Mouse (Mus musculus): Measurements from ENCODE around the gene Ttc7b. TPM values are rescaled to one million over a fixed set of nuclear protein-coding genes. Genes with fewer than 3 reads are reported as not detected.

Ttc7b gene
- polyA plus RNA-seq, 1 experiment from 2014 or later, result 16.1 TPM

- DNase-seq (ENCODE audit: low spot score), result no peak
- Histone ChIP-seq H3K4me3 (ENCODE audit: low read depth, low read length) (no peak overlapping the region), H3K27me3 (ENCODE audit: control insufficient read depth, insufficient read depth, low read length) (no peaks in the 10 kb centered on the region), H3K9me3 (ENCODE audit: control insufficient read depth, low read length) (no peaks in the 10 kb centered on the region), H3K27ac (ENCODE audit: low read depth, low read length) (no peak overlapping the region), H3K9ac (ENCODE audit: low read length) (no peak overlapping the region), H3K4me2 (ENCODE audit: low read depth) (no peak overlapping the region), H3K4me1 (ENCODE audit: control insufficient read depth, insufficient read depth, low read length) (no peaks in the 10 kb centered on the region), H3K36me3 (ENCODE audit: control insufficient read depth, insufficient read depth, low read length) (no peaks in the 10 kb centered on the region)
- WGBS, result 89% methylated on average over 6 of the region's 6 CpGs
- no peak for ATAC-seq (ENCODE audit: insufficient read depth, low FRiP score, low TSS enrichment)
These were observed 258.9 kb downstream of the Ttc7b start for GRCm38 (mm10) chr12:100261761-100262160.

- Histone ChIP-seq H3K36me3 (ENCODE audit: control insufficient read depth, insufficient read depth, low read length) (no peaks in the 10 kb centered on the region), H3K4me3 (ENCODE audit: low read depth, low read length) (no peak overlapping the region), H3K9me3 (ENCODE audit: control insufficient read depth, low read length) (no peaks in the 10 kb centered on the region), H3K27ac (ENCODE audit: low read depth, low read length) (no peak overlapping the region), H3K4me2 (ENCODE audit: low read depth) (no peak overlapping the region), H3K27me3 (ENCODE audit: control insufficient read depth, insufficient read depth, low read length) (no peaks in the 10 kb centered on the region), H3K4me1 (ENCODE audit: control insufficient read depth, insufficient read depth, low read length) (no peaks in the 10 kb centered on the region), H3K9ac (ENCODE audit: low read length) (no peak overlapping the region)
- 79% methylated on average over 2 of the region's 2 CpGs for whole genome bisulfite sequencing
- no peak for ATAC-seq (ENCODE audit: insufficient read depth, low FRiP score, low TSS enrichment)
- no peak for DNase-seq (ENCODE audit: low spot score)
These were observed 260.5 kb downstream of the Ttc7b start for GRCm38 (mm10) chr12:100260151-100260550.

GRCm38 (mm10) chr12:100257779-100258178 lies 262.8 kb downstream of the Ttc7b start:
- Histone ChIP-seq H3K4me3 (ENCODE audit: low read depth, low read length) (no peak overlapping the region), H3K27ac (ENCODE audit: low read depth, low read length) (no peak overlapping the region), H3K36me3 (ENCODE audit: control insufficient read depth, insufficient read depth, low read length) (no peaks in the 10 kb centered on the region), H3K4me1 (ENCODE audit: control insufficient read depth, insufficient read depth, low read length) (0 out of 2 replicates have a peak, but pooled peaks cover 2% of the 10 kb centered on the region), H3K9me3 (ENCODE audit: control insufficient read depth, low read length) (no peaks in the 10 kb centered on the region), H3K9ac (ENCODE audit: low read length) (no peak overlapping the region), H3K27me3 (ENCODE audit: control insufficient read depth, insufficient read depth, low read length) (no peaks in the 10 kb centered on the region), H3K4me2 (ENCODE audit: low read depth) (no peak overlapping the region)
- ATAC-seq (ENCODE audit: insufficient read depth, low FRiP score, low TSS enrichment) (no peak), DNase-seq (ENCODE audit: low spot score) (no peak)
- WGBS, result 79% methylated on average over 3 of the region's 3 CpGs

GRCm38 (mm10) chr12:100255441-100255949 lies 265.1 kb downstream of the Ttc7b start:
- Histone ChIP-seq H3K27me3 (ENCODE audit: control insufficient read depth, insufficient read depth, low read length) (no peaks in the 10 kb centered on the region), H3K9ac (ENCODE audit: low read length) (no peak overlapping the region), H3K36me3 (ENCODE audit: control insufficient read depth, insufficient read depth, low read length) (no peaks in the 10 kb centered on the region), H3K4me3 (ENCODE audit: low read depth, low read length) (no peak overlapping the region), H3K4me1 (ENCODE audit: control insufficient read depth, insufficient read depth, low read length) (0 out of 2 replicates have a peak, but pooled peaks cover 2% of the 10 kb centered on the region), H3K9me3 (ENCODE audit: control insufficient read depth, low read length) (no peaks in the 10 kb centered on the region), H3K27ac (ENCODE audit: low read depth, low read length) (no peak overlapping the region), H3K4me2 (ENCODE audit: low read depth) (no peak overlapping the region)
- 95% methylated on average over 2 of the region's 2 CpGs for whole genome bisulfite sequencing
- ATAC-seq (ENCODE audit: insufficient read depth, low FRiP score, low TSS enrichment) (no peak), DNase-seq (ENCODE audit: low spot score) (no peak)

DNA sequence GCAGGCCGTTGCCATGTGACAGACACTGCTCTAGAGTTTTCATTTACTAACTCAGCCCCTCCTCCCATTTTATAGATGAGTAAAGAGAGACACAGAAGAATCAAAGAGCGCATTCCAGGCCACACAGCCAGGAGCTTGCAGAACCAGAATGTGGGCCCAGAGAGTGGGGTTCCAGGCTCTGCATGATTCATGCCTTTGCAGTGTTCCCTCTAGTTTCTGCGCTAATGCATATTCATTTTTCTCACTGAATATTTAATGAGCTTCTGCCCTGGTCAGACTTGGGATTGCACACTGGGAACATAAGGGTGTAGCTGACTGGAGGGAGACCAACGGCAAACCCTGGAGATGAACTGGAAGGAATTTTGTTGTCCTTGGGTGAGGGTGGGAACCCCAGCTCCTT lies 266.2 kb downstream of the Ttc7b start:
- 86% methylated on average over 4 of the region's 4 CpGs for WGBS
- no peak for ATAC-seq (ENCODE audit: insufficient read depth, low FRiP score, low TSS enrichment)
- Histone ChIP-seq H3K4me3 (ENCODE audit: low read depth, low read length) (no peak overlapping the region), H3K27ac (ENCODE audit: low read depth, low read length) (no peak overlapping the region), H3K4me1 (ENCODE audit: control insufficient read depth, insufficient read depth, low read length) (0 out of 2 replicates have a peak, but pooled peaks cover 2% of the 10 kb centered on the region), H3K9ac (ENCODE audit: low read length) (no peak overlapping the region), H3K9me3 (ENCODE audit: control insufficient read depth, low read length) (no peaks in the 10 kb centered on the region), H3K36me3 (ENCODE audit: control insufficient read depth, insufficient read depth, low read length) (no peaks in the 10 kb centered on the region), H3K27me3 (ENCODE audit: control insufficient read depth, insufficient read depth, low read length) (no peaks in the 10 kb centered on the region), H3K4me2 (ENCODE audit: low read depth) (no peak overlapping the region)
- no peak for DNase-seq (ENCODE audit: low spot score)

Other genes starting within 250 kb of the Ttc7b start
- gene Rps6ka5, start 206.2 kb upstream of the Ttc7b start, polyA plus RNA-seq (2014; fragmentation: Nextera tagmentation; extraction: Ambion mirVana), result 3.6 and 4.5 TPM in 2 replicates